Mouse (Mus musculus): ENCODE data around the gene A230050P20Rik. TPM values are rescaled to one million over a fixed set of nuclear protein-coding genes. Genes with fewer than 3 reads are reported as not detected.

A230050P20Rik gene
- total RNA-seq, 1 experiment from 2014 or later = 11.8 TPM

GRCm38 (mm10) chr9:20870211-20871173, 2.0 kb downstream of the A230050P20Rik start:
- ATAC-seq (replicated peaks; ENCODE audit: insufficient number of reproducible peaks, low FRiP score, low TSS enrichment, poor library complexity, severe bottlenecking) = no peak

GRCm38 (mm10) chr9:20872991-20873390, 4.5 kb downstream of the A230050P20Rik start:
- no peak for ATAC-seq (replicated peaks; ENCODE audit: insufficient number of reproducible peaks, low FRiP score, low TSS enrichment, poor library complexity, severe bottlenecking)

- ATAC-seq (replicated peaks; ENCODE audit: insufficient number of reproducible peaks, low FRiP score, low TSS enrichment, poor library complexity, severe bottlenecking) = no peak
These were observed 5.1 kb downstream of the A230050P20Rik start for GRCm38 (mm10) chr9:20873521-20873920.

- ATAC-seq (replicated peaks; ENCODE audit: insufficient number of reproducible peaks, low FRiP score, low TSS enrichment, poor library complexity, severe bottlenecking) = no peak
These were observed 6.8 kb downstream of the A230050P20Rik start for GRCm38 (mm10) chr9:20875021-20875790.

GRCm38 (mm10) chr9:20876318-20877117, 8.1 kb downstream of the A230050P20Rik start:
- ATAC-seq (replicated peaks; ENCODE audit: insufficient number of reproducible peaks, low FRiP score, low TSS enrichment, poor library complexity, severe bottlenecking) = no peak

- no peak for ATAC-seq (replicated peaks; ENCODE audit: insufficient number of reproducible peaks, low FRiP score, low TSS enrichment, poor library complexity, severe bottlenecking)
These were observed 8.9 kb downstream of the A230050P20Rik start for GRCm38 (mm10) chr9:20877118-20878040.

GRCm38 (mm10) chr9:20878041-20878709, 9.7 kb downstream of the A230050P20Rik start:
- ATAC-seq (replicated peaks; ENCODE audit: insufficient number of reproducible peaks, low FRiP score, low TSS enrichment, poor library complexity, severe bottlenecking) = peak; percentile 77

GRCm38 (mm10) chr9:20878710-20879065, 10.2 kb downstream of the A230050P20Rik start:
- ATAC-seq (replicated peaks; ENCODE audit: insufficient number of reproducible peaks, low FRiP score, low TSS enrichment, poor library complexity, severe bottlenecking) = 0 out of 2 replicates have a peak, but pooled peaks have one; percentile 1

GRCm38 (mm10) chr9:20879097-20879792, 10.8 kb downstream of the A230050P20Rik start, which contains the start of gene Angptl6:
TSS of gene Angptl6 (minus strand) at chr9:20879727.
- peak; percentile 0; the same call in 1 of the 2 replicates for ATAC-seq (replicated peaks; ENCODE audit: insufficient number of reproducible peaks, low FRiP score, low TSS enrichment, poor library complexity, severe bottlenecking)

- no peak for ATAC-seq (replicated peaks; ENCODE audit: insufficient number of reproducible peaks, low FRiP score, low TSS enrichment, poor library complexity, severe bottlenecking)
These were observed 18.1 kb downstream of the A230050P20Rik start for GRCm38 (mm10) chr9:20886563-20886962.

- ATAC-seq (replicated peaks; ENCODE audit: insufficient number of reproducible peaks, low FRiP score, low TSS enrichment, poor library complexity, severe bottlenecking) = no peak
These were observed 18.7 kb downstream of the A230050P20Rik start for GRCm38 (mm10) chr9:20887191-20887590.

GRCm38 (mm10) chr9:20887704-20888385, 19.4 kb downstream of the A230050P20Rik start, which contains the start of gene Ppan:
TSS of gene Ppan (plus strand) at chr9:20888175.
- peak; percentile 98 for ATAC-seq (replicated peaks; ENCODE audit: insufficient number of reproducible peaks, low FRiP score, low TSS enrichment, poor library complexity, severe bottlenecking)

- no peak for ATAC-seq (replicated peaks; ENCODE audit: insufficient number of reproducible peaks, low FRiP score, low TSS enrichment, poor library complexity, severe bottlenecking)
These were observed 19.9 kb downstream of the A230050P20Rik start for GRCm38 (mm10) chr9:20888386-20888765.

GRCm38 (mm10) chr9:20889185-20890141, 21.0 kb downstream of the A230050P20Rik start:
- no peak for ATAC-seq (replicated peaks; ENCODE audit: insufficient number of reproducible peaks, low FRiP score, low TSS enrichment, poor library complexity, severe bottlenecking)

- ATAC-seq (replicated peaks; ENCODE audit: insufficient number of reproducible peaks, low FRiP score, low TSS enrichment, poor library complexity, severe bottlenecking) = no peak
These were observed 22.0 kb downstream of the A230050P20Rik start for GRCm38 (mm10) chr9:20890411-20890810.
